Mouse (Mus musculus) adrenal gland, adult (tissue): ENCODE measurements at regions not wholly inside any gene's neighbourhood (a gene's known extent, or its start where the extent isn't known, plus 50 kb on each side); places are given as distances from the start of the nearest gene placed in this dataset.
"Not testable (repeated sequence)": the region's sequence is repeated elsewhere in the genome, so short reads cannot be mapped to it uniquely, and the experiment has no call there.

ENCODE experiments used
- DNase-seq, 2 experiments: peaks; one replicate each; pipeline ENCODE4 v3.0.0; 2022 to 2023; ENCODE audit warnings: low spot score in 1 of 2; ENCODE audit not compliant: inconsistent age in 2 of 2

DNA sequence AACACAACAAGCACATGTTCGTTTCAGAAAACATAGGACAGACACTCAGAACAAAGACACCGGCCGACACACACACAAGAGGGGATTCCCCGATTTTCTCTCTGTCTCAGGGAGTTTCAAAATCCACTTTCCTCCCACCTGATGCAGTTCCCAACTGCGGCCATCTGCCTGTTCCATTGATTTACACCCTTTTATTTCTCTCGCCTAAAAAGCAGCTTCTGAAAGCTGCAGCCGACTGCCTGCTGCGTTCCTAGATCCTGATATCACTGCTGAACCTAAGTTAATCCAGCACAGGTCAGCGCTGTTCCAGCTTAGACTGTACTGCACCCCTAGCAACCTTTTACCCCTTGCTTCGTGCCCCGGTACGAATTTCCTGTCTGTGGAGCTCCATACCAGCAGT lies 237.0 kb downstream of the Impad1 start:
- no peak for DNase-seq

GRCm38 (mm10) chr4:4550301-4550700 lies 242.9 kb downstream of the Impad1 start:
- DNase-seq: no peak

DNA sequence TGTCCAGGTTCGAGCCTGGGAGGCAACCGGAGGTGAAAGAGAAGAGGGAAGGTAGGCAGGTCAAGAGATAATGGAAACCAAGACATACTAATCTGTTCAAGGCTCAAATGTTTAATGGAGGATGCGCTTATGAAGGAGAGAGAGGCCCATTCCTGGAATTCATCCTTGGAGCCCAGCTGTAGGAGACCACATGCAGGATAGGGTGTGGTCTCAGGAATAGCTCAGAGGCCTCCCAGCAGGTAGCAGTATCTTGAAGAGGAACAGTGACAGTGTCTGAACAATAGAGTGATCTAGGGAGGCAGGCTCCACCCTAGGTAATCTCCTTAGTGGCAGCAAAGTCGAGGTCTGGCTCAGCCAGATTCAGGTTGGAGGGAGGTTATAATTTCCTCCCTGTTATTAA lies 243.3 kb downstream of the Impad1 start:
- DNase-seq: no peak

- DNase-seq: no peak
Observed at GRCm38 (mm10) chr4:4537172-4537753, 255.9 kb downstream of the Impad1 start.

DNA sequence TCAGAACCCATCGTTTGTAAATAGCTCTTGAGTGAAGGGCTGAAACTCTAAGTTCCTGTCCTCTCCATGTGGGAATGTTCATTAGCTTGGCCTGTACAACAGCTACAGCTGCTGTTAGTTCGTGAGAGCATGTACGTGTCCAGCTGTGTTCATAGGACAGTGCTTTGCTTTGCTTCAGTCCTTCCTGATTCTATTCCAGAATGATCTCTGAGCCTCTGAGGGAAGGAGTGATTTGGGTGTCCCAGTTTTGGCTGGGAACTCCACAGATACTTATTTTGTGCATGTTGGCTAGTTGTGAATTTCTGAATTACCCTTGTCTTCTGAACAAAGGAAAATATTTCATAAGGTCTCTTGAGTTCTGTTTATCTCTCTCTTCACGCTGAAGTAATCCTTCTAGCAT lies 261.0 kb downstream of the Impad1 start:
- DNase-seq: no peak

- DNase-seq: no peak
Observed at GRCm38 (mm10) chr4:4528311-4528710, 264.8 kb downstream of the Impad1 start.

DNA sequence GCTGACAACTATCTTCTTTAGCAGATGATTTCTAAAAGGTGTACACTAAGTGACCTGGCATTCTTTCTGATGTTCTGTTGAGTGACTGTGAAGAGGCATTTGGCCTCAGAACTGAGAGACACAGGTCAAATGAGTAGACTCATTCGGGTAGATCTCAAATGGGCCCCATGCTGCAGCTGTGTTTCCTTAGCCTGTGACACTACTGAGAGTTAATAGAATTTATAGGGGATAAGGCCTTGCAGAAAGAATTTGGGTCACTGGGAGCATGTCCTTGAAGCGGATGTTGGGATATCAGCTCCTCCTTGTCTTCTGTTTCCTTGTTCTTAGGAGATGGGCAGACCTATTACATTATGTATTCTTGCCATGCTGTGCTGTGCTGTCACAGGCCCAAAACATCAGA lies 271.4 kb downstream of the Impad1 start:
- DNase-seq: peak in 1 of 2 experiments; percentile 26

DNA sequence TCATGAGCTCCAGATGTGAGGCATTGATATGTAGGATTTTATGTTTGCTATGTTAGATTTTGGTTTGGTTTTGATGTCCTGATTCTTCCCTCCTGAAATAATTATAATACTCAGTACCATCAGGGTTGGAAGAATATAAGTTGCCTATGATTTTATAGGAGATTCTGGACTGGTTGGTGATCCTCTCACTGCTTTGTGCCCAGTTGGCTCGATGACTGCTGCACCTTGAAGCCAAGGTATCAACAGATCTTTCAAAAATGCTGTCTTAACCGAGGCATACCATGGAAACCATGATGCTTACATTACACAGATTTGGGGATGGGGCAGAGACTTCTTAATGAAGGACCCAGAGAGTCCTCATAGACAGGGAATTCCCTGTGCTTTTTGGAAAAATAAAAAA lies 274.4 kb downstream of the Impad1 start:
- no peak for DNase-seq

DNA sequence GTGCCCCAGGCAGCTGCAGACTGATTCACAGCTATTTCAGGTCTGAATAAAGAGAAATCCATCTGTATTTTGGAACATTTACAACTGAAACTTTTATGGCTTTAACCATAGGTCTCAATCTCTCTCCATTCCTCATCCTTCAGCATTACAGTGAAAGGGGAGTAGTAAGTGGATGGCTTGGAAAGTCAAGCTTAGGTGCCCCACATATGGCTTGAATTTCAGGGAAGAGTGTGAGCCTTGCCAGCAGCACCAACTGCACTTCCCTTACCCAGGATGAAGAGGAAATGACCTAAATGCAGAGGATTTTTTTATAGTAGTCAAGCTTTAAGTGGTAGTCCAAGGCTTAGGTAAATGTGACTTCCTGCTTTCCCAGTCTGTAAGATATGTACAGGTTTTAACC lies 279.8 kb downstream of the Impad1 start:
- no peak for DNase-seq

DNA sequence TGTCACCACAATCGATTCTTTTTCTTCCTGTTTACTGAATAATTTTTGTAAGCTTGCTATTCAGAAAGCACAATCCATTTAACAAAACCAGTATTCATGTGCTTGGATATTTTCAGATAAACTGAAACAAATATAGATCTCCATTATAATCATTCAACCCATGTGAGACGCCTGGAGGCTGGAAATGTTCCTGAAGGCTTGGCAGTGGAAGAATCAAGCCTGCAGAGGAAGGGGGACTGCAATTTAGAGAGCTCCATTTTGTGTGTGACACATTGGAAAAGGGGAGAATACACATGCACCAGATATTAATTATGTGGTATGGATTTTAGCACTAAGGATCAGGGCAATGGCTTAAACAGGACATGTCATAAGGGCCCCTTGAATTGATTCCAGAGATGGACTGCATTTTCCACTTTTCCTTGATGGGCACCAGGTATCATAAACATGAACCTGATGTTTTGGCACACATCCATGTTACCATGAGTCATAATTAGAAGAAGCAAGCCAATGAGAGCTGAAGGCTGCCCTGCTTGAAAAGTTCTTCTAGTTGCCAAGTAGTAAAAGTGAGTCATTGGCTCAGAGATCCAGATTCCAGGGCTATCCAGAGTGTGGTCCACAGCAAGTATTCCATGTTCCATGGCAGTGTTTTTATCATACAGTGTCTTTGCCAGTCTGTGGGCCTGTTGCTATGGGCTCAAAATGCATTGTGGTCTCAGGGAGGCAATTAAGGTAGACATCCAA lies 282.8 kb downstream of the Impad1 start:
- DNase-seq: no peak

- DNase-seq: no peak
Observed at GRCm38 (mm10) chr4:4509296-4509695, 283.9 kb downstream of the Impad1 start.

DNA sequence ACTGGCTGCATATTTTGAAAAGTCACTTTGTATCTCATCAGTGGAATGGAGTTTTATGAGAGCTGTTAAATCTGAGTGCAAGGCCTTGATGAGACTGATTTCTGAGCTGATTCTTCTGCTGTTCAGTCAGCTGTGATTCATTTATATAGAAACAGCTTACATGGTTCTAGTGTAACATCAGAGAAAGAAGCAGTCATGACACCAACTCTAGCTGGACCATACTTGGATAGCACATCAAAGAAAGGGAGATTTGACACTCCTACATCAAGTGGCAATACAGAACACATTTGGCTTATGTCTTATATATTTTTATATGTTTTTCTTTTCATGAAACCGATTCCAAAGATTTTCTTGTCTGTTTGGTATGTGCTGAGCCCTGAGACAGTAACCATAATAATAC lies 296.0 kb downstream of the Impad1 start:
- DNase-seq: no peak

GRCm38 (mm10) chr4:4496181-4496580 lies 297.0 kb downstream of the Impad1 start:
- DNase-seq: no peak

DNA sequence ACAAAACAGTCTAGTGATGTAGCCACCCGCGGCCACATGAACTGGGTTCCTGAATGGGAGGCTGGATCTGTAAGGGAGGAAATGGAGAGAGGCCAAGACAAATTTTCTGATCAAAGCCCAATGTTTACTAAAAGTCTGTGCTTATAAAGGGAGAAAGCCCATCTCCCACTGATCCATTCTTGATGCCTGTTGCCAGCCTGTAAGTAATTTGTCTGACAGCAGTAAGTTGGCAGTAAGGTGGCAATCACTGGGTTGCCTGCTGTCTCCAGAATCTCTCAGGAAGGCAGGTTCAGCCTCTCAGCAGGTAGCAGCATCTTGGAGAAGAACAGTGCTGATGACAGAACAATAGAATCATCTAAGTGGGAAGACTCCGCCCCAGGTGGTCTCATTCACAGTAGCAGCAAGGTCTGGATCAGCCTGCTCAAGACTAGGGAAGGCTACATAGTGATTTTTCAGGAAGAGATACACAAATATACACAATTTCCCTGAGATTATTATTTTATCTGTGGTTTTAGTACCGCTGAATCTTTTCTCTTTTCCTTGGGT lies 327.9 kb downstream of the Impad1 start:
- no peak for DNase-seq

DNA sequence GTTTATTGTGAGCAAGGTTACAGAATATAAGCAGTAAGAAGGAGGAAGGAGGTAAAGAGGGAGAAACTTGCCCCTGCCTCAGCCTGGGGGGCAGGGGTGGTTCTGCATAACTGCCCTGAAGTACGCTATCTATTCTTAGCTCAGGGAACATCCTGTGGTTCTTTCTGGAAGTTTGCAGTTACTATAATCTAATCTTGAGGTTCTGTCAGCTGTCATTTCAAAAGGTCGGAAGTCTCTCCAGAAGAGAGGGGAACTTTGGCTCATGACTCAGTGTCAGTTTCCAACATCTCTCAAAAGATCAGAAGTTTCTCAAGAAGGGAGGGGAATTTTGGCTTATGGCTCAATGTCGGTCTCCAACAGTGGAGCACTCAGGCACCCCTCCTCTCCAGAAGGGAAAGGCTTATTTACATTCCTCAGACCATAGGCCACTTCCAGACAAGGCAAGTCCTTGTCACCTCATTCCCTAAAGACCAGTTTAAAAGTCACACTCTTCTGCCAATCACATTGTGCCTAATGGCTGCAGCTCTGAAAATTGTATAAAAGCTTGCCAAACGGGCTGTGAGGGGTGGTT lies 328.9 kb downstream of the Impad1 start:
- DNase-seq: no peak

GRCm38 (mm10) chr4:4459258-4459657 lies 333.9 kb downstream of the Impad1 start:
- DNase-seq: no peak

GRCm38 (mm10) chr4:4450104-4450503 lies 343.1 kb downstream of the Impad1 start:
- DNase-seq: no peak

DNA sequence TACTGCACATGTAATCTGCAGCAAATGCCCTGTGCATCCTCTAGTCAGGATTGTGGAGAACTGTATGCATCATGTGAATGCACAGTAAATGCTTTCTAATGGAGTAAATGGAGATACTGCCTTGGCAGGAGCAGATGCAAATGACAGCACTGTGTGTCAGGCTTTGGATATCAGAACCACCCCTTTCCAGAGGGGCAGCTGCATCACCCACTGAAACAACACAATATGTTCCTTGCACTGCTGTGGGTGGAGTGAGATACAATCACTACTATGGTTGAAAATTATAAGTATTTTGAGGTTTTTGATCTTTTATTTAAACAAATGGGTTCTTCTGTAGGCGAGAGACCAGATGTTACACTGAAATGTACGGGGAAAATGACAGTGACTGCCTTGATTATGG lies 350.5 kb downstream of the Impad1 start:
- no peak for DNase-seq

DNA sequence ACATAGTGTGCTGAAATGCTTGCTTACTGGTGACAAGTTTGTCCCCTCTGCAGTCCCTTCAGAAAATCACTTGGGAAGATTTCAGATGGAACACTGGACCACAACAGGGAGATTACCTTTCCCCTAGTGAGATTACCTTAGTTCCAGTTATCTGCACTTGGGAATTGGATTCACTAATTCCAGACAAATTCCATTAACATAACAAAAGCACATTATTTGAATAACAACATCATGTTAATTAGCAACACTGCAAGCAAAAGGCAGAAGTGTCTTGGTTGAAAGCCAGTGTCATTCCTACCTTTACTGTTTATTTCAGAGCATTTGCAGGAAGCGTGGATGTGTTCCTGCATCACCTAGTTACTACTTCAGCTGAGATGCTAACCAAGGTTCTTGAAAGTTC lies 355.6 kb downstream of the Impad1 start:
- no peak for DNase-seq

DNA sequence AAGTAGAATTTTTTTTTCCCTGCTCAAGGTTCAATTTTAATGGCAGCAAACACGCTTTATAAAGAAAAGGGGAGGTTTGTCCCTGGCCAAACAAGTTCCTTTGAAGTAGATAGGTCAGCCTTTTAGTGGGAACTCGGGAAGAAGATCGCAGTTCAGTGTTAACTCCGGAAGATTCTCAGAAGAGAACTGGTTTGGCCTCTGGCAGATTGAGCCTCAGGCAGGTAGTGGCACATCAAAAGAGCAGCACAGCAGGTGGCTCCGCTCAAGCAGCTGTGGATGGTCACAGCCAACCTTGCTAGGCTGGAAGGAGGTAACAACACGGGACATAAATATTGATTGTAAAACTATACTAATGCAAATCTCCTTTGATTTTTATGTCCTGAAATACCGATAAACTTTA lies 347.2 kb upstream of the Sdr16c6 start:
- not testable (repeated sequence) for DNase-seq

DNA sequence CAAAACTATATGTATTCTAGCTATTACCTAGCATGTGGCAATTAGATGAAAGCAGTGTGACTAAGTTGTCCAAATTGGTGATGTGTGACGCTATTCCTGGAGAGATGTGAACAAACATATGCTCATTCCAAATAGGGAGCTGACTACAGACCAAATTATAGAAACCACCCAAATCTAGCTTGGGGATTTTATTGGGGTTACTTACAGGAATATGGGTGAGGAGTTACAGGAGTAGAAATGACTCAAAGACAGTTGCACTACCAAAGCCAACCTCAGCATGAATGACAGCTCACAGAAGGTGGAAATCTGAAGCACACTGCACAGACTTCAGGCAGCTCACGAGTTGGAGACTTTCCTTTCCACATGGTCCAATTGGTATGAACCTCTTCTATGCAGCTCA lies 326.5 kb upstream of the Sdr16c6 start:
- DNase-seq: no peak

- no peak for DNase-seq
Observed at GRCm38 (mm10) chr4:4397410-4397809, 320.1 kb upstream of the Sdr16c6 start.
